Mouse (Mus musculus): ENCODE measurements around the gene Med23.

Gene Med23

GRCm38 (mm10) chr10:24873624-24874023, 3.8 kb downstream of the Med23 start:
- DNase-seq (ENCODE audit: low spot score in 2 of 2) = no peak

- DNase-seq (ENCODE audit: low spot score in 2 of 2) = no peak
These were observed 16.2 kb downstream of the Med23 start for GRCm38 (mm10) chr10:24886008-24886407.

- DNase-seq (ENCODE audit: low spot score in 2 of 2) = no peak
These were observed 18.6 kb downstream of the Med23 start for GRCm38 (mm10) chr10:24888343-24888742.

- peak; percentile 30 to 71 for DNase-seq (ENCODE audit: low spot score in 2 of 2)
These were observed 26.1 kb downstream of the Med23 start for GRCm38 (mm10) chr10:24895927-24896326.

- DNase-seq (ENCODE audit: low spot score in 2 of 2) = no peak
These were observed 35.8 kb downstream of the Med23 start for GRCm38 (mm10) chr10:24905627-24906026.

GRCm38 (mm10) chr10:24911199-24911598, 41.4 kb downstream of the Med23 start:
- no peak for DNase-seq (ENCODE audit: low spot score in 2 of 2)

- no peak for DNase-seq (ENCODE audit: low spot score in 2 of 2)
These were observed 42.8 kb downstream of the Med23 start for GRCm38 (mm10) chr10:24912576-24912975.

- DNase-seq (ENCODE audit: low spot score in 2 of 2) = no peak
These were observed 45.7 kb downstream of the Med23 start for GRCm38 (mm10) chr10:24915486-24915885.

- DNase-seq (ENCODE audit: low spot score in 2 of 2) = no peak
These were observed 53.2 kb downstream of the Med23 start for GRCm38 (mm10) chr10:24922977-24923376.

- no peak for DNase-seq (ENCODE audit: low spot score in 2 of 2)
These were observed 54.5 kb downstream of the Med23 start for GRCm38 (mm10) chr10:24924296-24924695.

GRCm38 (mm10) chr10:24926380-24926779, 56.6 kb downstream of the Med23 start:
- DNase-seq (ENCODE audit: low spot score in 2 of 2) = no peak

GRCm38 (mm10) chr10:24926962-24927720, 57.4 kb downstream of the Med23 start, which contains the start of gene Arg1:
Arg1 (minus strand) TSS chr10:24927484.
- DNase-seq (ENCODE audit: low spot score in 2 of 2) = no peak

- peak in 1 of 2 experiments; percentile 58 for DNase-seq (ENCODE audit: low spot score in 2 of 2)
These were observed 58.3 kb downstream of the Med23 start for GRCm38 (mm10) chr10:24928072-24928471.

GRCm38 (mm10) chr10:24930143-24930542, 60.4 kb downstream of the Med23 start:
- DNase-seq (ENCODE audit: low spot score in 2 of 2) = no peak

- DNase-seq (ENCODE audit: low spot score in 2 of 2) = no peak
These were observed 78.1 kb downstream of the Med23 start for GRCm38 (mm10) chr10:24947871-24948270.

- DNase-seq (ENCODE audit: low spot score in 2 of 2) = no peak
These were observed 78.5 kb downstream of the Med23 start for GRCm38 (mm10) chr10:24948278-24948677.

- DNase-seq (ENCODE audit: low spot score in 2 of 2) = no peak
These were observed 80.4 kb downstream of the Med23 start for GRCm38 (mm10) chr10:24950223-24950622.

GRCm38 (mm10) chr10:24951575-24951974, 81.8 kb downstream of the Med23 start:
- no peak for DNase-seq (ENCODE audit: low spot score in 2 of 2)

- DNase-seq (ENCODE audit: low spot score in 2 of 2) = no peak
These were observed 82.8 kb downstream of the Med23 start for GRCm38 (mm10) chr10:24952549-24952948.

GRCm38 (mm10) chr10:24953876-24954275, 84.1 kb downstream of the Med23 start:
- no peak for DNase-seq (ENCODE audit: low spot score in 2 of 2)

- DNase-seq (ENCODE audit: low spot score in 2 of 2) = no peak
These were observed 88.7 kb downstream of the Med23 start for GRCm38 (mm10) chr10:24958280-24959042.

GRCm38 (mm10) chr10:24959043-24959916, 89.5 kb downstream of the Med23 start:
- no peak for DNase-seq (ENCODE audit: low spot score in 2 of 2)
